8 mouse cellular contexts compared by ENCODE assay signal in the genomic region with DNA sequence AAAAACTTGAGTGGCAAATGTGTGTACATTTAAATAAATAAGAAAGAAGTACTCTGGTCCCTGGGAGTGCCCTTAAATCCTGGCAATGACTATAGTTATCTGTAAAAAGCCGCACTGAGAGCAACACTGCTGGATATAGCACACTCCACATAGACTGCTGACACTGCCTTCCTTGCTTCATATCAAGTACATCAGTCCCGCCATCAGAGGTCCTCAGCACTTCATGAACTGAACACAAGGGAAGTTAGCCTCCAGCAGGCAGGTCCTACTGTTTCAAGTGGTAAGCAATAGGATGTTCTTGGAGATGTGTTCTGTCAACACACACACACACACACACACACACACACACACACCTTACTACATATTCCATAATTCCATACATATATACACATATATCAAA.
DNase-seq lines count a peak whose midpoint lies in the region; ATAC-seq lines count a peak whose summit lies in the region.

No protein-coding gene starts in this region.

- H3K4me2 ChIP-seq in neural tube, embryonic 12.5 days (replicated peaks): no peak overlapping the region

- H3K4me3 ChIP-seq in neural tube, embryonic 12.5 days: no peak overlapping the region

- 0 out of 2 replicates have a peak, but pooled peaks have one; percentile 26 for ATAC-seq in neural tube, embryonic 12.5 days (ENCODE audit: low FRiP score, low read depth)
- no peak for ATAC-seq in CD4-positive, CD25-positive, alpha-beta regulatory T cell, adult 4 months

- no peak overlapping the region for H3K27ac ChIP-seq in neural tube, embryonic 12.5 days

- 87% methylated on average over 2 of the region's 2 CpGs for WGBS in neural tube, embryonic 12.5 days

- peak; percentile 35 to 49 for DNase-seq in cerebellum, postnatal 10 days
- no peak for DNase-seq in cerebellum, adult 8-10 months
- DNase-seq in neural tube, embryonic 10.5 days (ENCODE audit: extremely low spot score, low spot score): no peak
- DNase-seq in kidney, adult 8-10 months: peak; percentile 7 to 20
- DNase-seq in lung, postnatal 4 days: peak; percentile 32 to 33
- DNase-seq in urinary bladder, postnatal 25 days (ENCODE audit: low spot score): no peak

- peaks cover 4% of the 10 kb centered on the region; the same call in 1 of the 2 replicates for H3K4me1 ChIP-seq in neural tube, embryonic 12.5 days

- no peaks in the 10 kb centered on the region for H3K27me3 ChIP-seq in neural tube, embryonic 12.5 days (replicated peaks)

- H3K9me3 ChIP-seq in neural tube, embryonic 12.5 days: no peaks in the 10 kb centered on the region

- no peaks in the 10 kb centered on the region for H3K36me3 ChIP-seq in neural tube, embryonic 12.5 days

- no peak overlapping the region for H3K9ac ChIP-seq in neural tube, embryonic 12.5 days

Comparison
In these comparisons a context has a peak if more than half of its experiments do, and no peak if none do; other contexts are left out.
1. DNase-seq: peak in cerebellum, postnatal 10 days (2 of 2), kidney, adult 8-10 months (2 of 2) and lung, postnatal 4 days (2 of 2); none in cerebellum, adult 8-10 months (single experiment), neural tube, embryonic 10.5 days (single experiment) and urinary bladder, postnatal 25 days (single experiment).